Mouse (Mus musculus) megakaryocyte-erythroid progenitor cell, adult 5-6 weeks (primary cell): ENCODE measurements around the gene Adgrg6. TPM values are rescaled to one million over a fixed set of nuclear protein-coding genes. Genes with fewer than 3 reads are reported as not detected.

Experiments used
- ATAC-seq: replicated peaks from 2 replicates; pipeline ENCODE4 v1.8.0; 2016; ENCODE audit warnings: mild to moderate bottlenecking, inconsistent platforms; ENCODE audit not compliant: severe bottlenecking, poor library complexity, low FRiP score, low TSS enrichment
- total RNA-seq, 2 experiments: library from RNA; stranded (forward) in 1 of 2; stranded (reverse) in 1 of 2; fragments of 200-1000, 215-1000 nt in 1 of 2; fragments of >200 nt in 1 of 2; fragmentation: Nextera tagmentation in 1 of 2; gene quantifications; 2 replicates each; pipeline ENCODE4 v1.2.3; 2014 to 2017

The Adgrg6 gene
- not detected in 2 replicates for total RNA-seq (2014; fragmentation: Nextera tagmentation)
- total RNA-seq (2017): not detected in 2 replicates

DNA sequence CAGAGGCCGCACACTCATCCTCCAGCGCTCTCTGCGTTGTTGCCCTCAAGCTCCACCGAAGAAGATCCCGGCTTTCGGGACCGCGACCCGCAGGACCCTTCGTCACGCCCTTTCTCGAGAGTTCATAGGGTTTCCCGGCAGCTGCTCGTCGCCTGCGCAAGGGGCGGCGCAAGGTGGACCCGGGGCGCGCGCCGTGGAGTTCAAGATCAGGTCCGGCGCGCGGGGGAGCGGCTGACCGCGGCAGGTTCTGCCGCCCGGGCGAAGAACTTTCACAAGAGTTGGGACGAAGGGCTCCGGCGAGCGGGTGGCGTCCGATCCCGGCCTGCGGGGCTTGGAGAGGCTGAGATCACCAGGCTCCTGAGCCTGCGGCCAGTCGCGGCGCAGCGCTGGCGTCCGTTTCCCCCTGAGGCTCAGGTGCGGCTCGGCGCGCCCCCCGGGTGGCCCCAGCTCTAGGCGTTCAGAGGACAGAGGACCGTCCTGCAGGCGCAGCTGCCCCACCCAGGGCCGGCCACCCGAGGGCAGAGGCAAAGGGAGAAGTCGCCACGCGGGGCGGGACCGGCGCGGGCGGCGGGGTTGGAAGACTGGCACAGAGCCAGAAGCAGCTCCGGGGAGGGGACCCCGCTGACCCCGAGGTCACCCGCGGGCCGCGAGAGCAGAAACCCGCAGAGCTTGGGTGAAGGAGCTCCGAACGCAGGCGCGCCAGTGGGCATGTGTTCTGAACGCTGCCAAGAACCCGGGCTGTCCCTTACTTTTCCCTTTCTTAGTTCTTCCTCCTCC is at the start of gene Adgrg6:
Adgrg6 (minus strand) TSS at position 719 of the 777 bp plus-strand sequence.
- 0 out of 2 replicates have a peak, but pooled peaks have one; percentile 37 for ATAC-seq

- ATAC-seq: no peak
These were observed 46.8 kb upstream of the Adgrg6 start for GRCm38 (mm10) chr10:14592215-14592614.

DNA sequence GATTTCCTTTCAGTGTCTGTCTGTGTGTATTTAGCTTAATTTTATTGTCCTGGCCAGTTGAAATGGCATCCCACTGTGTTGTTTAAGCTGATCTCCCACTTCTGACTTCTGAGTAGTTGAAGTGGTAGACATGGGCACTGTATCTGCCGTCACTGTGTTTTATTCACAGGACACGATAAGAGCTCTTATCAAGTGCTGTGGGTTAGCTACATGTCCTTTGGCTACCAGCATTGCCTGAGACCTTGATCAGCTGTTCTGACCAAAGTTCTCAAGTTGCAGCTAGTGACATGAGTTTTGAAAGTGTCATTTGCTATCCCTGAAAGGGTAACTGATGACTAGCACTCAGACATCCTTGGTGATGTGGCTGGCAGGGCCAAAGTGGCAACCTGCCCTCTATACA is 45.4 kb upstream of the Adgrg6 start:
- no peak for ATAC-seq

DNA sequence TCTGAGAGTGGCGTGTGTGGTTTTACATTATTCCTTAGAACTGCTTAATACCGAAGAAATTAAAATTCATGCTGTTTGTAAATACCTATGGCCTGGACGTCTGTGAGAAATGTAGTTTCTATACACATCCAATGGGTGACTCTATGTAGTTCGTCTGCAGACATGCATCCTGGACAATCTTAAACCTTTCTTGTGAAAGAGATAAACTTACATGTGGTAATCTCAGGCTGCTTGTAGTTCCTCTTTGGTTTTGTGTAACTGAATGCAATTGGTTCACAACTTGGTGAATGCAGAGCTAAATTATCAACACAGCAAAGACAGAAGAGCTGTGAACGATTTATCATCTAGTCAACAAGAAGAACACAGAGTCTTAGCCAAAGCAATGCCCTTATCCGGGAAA is 44.2 kb upstream of the Adgrg6 start:
- ATAC-seq: no peak

GRCm38 (mm10) chr10:14583496-14583895 is 38.0 kb upstream of the Adgrg6 start:
- ATAC-seq: no peak

GRCm38 (mm10) chr10:14574255-14574654 is 28.8 kb upstream of the Adgrg6 start:
- ATAC-seq: no peak

- no peak for ATAC-seq
These were observed 25.7 kb upstream of the Adgrg6 start for GRCm38 (mm10) chr10:14571143-14571542.

GRCm38 (mm10) chr10:14570616-14571015 is 25.2 kb upstream of the Adgrg6 start:
- no peak for ATAC-seq

DNA sequence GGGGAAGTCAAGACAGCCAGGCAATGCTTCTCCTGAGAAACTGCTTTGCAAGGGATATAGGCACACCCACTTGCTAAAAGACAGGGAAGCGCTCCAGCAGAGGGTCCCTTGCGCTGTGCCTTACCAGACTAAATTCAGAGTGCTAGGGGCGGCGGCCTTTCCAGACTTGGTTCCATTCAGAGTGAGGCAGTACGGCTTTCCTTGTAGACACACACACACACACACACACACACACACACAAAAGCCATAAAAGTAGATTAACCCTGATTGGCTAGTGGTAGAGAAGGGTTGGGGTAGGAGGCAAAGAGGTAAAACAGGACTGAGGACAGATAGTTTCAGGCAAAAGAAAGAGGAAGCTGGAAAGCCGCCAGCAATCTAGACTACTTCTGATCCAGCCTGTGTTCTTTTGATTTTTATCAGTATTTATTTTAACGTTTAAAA is 672 bp upstream of the Adgrg6 start:
- peak; percentile 50; the same call in 1 of the 2 replicates for ATAC-seq

- no peak for ATAC-seq
These were observed 885 bp downstream of the Adgrg6 start for GRCm38 (mm10) chr10:14544608-14544940.

GRCm38 (mm10) chr10:14543511-14544067 is 1.9 kb downstream of the Adgrg6 start:
- no peak for ATAC-seq

- no peak for ATAC-seq
These were observed 8.4 kb downstream of the Adgrg6 start for GRCm38 (mm10) chr10:14537102-14537501.

- 0 out of 2 replicates have a peak, but pooled peaks have one; percentile 22 for ATAC-seq
These were observed 14.4 kb downstream of the Adgrg6 start for GRCm38 (mm10) chr10:14531090-14531489.

- ATAC-seq: no peak
These were observed 14.8 kb downstream of the Adgrg6 start for GRCm38 (mm10) chr10:14530670-14531069.

- no peak for ATAC-seq
These were observed 17.7 kb downstream of the Adgrg6 start for GRCm38 (mm10) chr10:14527765-14528164.

DNA sequence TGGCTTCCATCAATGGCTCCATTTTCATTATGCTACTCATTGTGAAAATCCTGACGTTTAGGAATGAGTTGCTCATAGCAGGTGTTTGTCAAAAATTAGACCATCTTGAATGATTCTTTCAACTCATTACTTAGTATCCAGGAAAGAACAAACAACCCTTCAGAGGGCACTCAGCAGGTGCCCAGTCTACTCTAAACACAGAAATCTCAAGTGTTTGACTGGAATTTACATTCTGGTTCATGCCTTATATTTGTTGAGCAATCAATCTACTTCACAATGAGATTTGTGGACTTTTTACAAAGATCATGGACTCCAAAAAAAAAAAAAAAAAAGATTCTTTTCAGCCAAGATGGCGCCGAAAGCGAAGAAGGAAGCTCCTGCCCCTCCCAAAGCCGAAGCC is 22.7 kb downstream of the Adgrg6 start:
- no peak for ATAC-seq

DNA sequence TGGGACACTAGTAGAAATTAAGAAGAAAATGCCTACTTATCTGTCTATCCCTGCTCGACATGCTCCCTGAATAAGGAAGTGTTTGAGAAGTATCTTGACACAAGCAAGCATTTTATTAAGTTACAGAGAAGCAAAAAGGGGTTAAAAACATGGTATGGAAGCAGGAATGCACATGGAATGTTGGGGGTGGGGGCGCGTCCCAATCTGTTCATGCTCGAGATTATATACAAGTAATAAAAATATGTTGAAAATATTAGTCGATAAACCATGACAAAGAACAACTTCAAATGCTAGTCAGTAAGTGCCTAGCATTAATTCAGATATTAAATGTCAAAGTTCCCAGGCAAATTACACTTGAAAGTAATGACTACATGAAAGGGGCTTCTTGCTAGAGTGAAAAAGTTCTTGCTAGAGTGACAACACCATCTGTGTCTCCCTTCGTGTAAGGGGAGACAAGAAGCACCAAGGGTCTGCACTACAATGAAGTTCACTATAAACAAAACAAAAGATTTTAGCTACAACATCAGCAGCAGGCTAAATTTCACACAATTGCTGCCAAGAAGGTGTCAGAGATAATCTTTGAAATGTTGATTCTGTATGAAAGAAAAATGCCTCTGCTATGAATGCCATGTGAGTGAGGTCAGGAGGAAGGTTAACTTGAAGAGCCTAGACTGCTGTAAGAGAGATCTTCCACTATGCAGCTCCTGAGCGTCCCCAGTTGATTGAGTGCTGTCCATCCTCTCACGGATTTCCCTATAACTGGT is 24.4 kb downstream of the Adgrg6 start:
- ATAC-seq: no peak

DNA sequence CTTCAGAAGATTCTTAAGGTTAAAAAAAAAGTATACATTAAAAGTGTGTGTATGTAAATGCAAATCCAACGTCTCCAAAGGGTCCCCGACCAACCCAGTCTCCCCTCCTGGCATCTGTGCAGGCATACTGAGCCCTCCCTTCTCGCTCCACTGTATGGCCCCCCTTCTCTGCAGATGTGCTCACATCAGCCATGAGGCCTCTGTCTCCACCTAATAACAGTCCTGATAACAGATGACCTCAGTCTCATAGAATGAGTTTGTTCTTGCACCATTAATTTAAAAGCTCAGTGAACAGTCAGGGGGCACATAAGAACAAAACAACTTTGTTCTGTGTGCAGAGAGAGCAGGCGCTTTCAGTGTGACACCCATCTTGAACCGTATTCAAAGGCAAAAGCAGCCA is 27.6 kb downstream of the Adgrg6 start:
- no peak for ATAC-seq

- ATAC-seq: no peak
These were observed 33.4 kb downstream of the Adgrg6 start for GRCm38 (mm10) chr10:14511904-14512663.

GRCm38 (mm10) chr10:14511157-14511556 is 34.3 kb downstream of the Adgrg6 start:
- no peak for ATAC-seq
